Mouse (Mus musculus): ENCODE measurements at regions not wholly inside any gene's neighbourhood (a gene's known extent, or its start where the extent isn't known, plus 50 kb on each side); places are given as distances from the start of the nearest gene placed in this dataset.

GRCm38 (mm10) chr3:133833739-133834391, 288.9 kb upstream of the Tet2 start:
- TF ChIP-seq MAFK (IDR thresholded peaks at IDR 0.05; ENCODE audit: insufficient read depth, low read depth, low read length) (no peak), ZC3H11A (IDR thresholded peaks at IDR 0.05; ENCODE audit: borderline replicate concordance, low read depth, low read length) (no peak), CHD2 (IDR thresholded peaks at IDR 0.05; ENCODE audit: low read depth, low read length) (no peak), ZNF384 (IDR thresholded peaks at IDR 0.05; ENCODE audit: low read depth, low read length) (no peak), HCFC1 (IDR thresholded peaks at IDR 0.05; ENCODE audit: borderline replicate concordance, insufficient read depth, low read length) (no peak)

Measured in ES-E14 (cell line).